Mouse (Mus musculus): ENCODE measurements at regions not wholly inside any gene's neighbourhood (a gene's known extent, or its start where the extent isn't known, plus 50 kb on each side); places are given as distances from the start of the nearest gene placed in this dataset.
A peak's percentile ranks its signal among the peaks of the same experiment; 100 is the strongest.

DNA sequence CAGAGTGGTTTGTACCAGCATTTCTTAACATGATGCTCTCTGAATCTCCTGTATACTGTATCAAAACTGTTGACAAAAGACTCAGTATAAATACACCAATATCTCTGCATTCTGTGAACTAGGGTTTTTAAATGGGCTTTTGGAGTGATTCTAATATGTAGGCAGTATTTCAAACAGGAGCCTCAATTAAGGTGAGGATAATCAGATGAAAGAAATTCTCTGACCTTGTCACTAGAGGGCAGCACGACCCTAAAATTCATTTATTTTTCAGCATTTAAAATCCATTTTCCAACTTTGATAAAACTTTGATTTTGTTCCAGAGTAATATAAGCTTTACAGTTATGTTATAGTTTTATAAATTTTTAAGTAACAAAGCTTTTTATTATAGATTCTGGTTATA lies 114.5 kb downstream of the Rfx6 start:
- no peak for DNase-seq (ENCODE audit: low spot score in 2 of 2)

DNA sequence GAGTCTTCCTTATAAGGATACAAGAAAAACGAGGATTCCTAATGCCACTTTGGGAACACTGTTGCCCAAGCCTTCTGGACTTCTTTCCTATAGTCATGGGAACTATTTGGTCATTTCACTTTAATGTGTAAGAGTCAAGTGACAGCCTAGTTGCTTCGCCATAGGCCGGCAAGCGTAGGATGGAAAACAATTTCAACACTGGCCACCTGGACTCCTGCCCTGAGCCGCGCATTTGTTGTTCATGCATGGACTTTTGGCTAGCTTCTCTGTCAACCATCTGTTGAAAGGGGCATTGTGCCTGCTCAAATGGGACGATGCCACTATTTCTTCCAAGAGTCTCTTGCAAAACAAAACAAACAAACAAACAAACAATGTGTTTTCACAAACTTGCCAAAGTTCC lies 116.3 kb downstream of the Rfx6 start:
- DNase-seq (ENCODE audit: low spot score in 2 of 2): peak; percentile 23 to 64

DNA sequence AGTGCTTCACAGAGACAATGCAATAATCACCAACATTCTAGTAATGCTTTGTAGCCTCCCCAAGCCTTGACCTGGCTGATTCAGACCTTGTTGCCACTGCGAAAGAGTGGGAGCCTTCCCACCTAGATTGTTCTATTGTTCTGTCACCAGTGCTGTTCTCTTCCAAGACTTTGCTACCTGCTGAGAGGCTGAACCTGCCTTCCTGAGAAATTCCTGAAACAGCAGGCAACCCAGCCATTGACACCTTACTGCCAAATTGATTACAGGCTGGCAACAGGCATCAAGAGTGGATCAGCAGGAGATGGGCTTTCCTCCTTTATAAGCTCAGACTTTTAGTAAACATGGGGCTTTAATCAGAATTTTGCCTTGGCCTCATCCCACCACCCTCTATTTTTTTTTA lies 139.1 kb downstream of the Rfx6 start:
- DNase-seq (ENCODE audit: low spot score in 2 of 2): no peak

DNA sequence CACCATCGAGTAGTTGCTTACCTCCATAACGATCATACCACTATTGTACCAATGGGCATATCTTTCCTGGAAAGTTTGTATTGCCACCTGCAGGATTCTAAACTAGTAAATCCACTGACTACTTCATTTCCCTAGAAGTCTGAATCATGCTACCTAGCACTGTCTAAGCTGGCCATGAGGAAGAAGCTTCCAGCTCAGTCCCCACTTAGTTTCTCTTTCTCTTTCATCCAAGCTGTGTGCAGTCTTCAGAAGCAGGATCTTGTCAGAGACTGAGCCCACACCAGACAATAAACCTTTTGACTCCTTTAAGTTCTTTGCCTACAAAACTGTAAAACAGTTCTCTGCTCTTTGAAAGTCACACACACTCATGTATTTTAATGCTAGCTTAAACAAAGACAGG lies 146.3 kb downstream of the Rfx6 start:
- no peak for DNase-seq (ENCODE audit: low spot score in 2 of 2)

DNA sequence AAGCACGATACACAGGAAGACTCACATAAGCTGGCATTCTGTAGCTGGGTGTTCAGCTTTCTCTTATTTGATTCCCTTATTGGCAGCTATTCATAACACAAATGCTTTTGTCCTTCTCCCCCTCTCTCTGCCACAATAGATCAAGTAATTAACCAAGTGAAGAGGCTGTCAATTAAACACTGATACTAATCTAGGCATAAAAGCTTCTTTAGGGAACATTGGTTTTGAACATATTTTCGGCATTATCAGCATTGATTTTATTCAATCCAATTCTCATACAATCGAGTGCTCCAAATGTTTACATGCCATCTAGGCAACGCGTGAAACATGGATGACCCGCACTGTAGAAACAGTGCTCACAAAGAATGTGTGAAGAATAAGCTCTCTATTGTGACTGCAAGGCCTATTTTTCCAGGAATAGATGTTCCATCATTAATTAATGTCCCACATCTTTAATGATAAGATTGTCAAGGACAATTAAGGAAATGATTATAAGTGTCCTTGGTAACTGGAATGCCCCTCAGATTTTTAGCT lies 148.9 kb downstream of the Rfx6 start:
- no peak for DNase-seq (ENCODE audit: low spot score in 2 of 2)

DNA sequence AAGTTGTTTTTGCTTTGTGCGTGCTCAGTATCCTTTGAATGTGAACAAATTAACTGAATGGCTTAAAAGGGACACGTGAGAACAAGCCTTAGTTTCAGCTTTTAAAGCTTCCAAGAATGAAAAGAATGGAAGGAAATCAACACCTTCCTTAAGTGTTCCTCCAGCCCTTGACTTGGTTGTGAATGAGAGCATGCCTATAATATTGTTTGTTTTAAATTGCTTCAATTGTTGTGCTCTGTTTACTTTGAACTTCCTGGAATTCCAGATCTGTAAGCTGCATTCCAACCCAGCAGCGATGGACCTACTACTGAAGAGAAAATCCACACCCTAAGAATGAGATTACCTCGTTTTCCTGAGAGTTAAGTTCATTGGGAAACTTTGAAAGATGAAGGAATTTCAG lies 154.9 kb downstream of the Rfx6 start:
- no peak for DNase-seq (ENCODE audit: low spot score in 2 of 2)

DNA sequence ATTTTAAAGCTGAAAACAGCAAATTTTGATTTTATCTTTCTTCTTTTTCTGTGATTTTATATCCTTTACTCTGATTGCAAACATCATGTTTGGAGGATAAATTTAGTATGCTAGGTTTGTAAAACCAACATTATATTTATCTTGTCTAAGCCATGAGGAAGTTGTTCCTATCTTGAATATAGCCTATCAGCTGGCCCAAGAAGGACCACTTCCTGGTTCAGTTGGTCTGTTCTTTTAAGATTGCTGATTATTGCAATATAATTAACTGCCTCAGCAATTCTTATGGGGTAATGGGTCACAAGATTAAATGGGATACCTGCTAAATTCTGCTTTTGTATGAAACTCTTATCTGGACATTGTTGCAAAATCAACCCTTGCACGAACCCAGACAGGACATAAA lies 165.5 kb downstream of the Rfx6 start:
- DNase-seq (ENCODE audit: low spot score in 2 of 2): no peak

DNA sequence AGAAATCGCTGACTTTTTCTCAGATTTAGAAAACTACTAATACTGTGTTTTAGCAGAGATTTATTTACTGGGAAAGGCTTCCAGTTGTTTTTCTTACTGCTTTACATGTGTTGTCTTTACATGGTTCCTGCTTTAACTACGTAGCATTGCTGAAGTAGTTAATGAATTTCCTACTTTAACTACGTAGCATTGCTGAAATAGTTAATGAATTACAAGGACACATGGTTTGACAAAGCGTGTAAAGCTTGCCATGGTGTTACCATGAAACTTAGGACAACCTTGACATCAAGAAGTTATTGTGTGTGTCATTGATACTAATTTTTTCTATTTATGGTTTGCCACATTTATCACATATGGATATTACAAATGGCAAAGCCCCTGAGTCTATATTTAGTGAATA lies 168.7 kb downstream of the Rfx6 start:
- DNase-seq (ENCODE audit: low spot score in 2 of 2): no peak

DNA sequence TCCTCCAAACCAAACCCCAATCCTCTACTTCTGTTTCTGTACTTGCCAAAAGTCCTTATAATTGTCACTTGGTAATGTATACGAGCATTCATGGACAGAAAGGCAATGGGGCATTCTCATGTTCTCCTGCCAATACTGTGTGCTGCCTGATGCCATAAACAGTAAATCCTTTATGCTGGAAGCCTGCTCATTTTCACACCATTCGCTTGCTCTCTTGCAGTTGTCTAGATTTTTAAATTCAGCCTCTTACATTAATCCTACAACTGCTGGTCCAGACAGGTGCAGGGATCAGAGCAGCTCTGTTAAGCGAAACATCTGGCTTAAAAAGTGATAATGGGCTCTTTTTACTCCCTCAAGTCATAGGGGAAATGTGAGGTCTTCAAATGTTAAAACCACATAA lies 152.9 kb upstream of the Vgll2 start:
- DNase-seq (ENCODE audit: low spot score in 2 of 2): no peak

DNA sequence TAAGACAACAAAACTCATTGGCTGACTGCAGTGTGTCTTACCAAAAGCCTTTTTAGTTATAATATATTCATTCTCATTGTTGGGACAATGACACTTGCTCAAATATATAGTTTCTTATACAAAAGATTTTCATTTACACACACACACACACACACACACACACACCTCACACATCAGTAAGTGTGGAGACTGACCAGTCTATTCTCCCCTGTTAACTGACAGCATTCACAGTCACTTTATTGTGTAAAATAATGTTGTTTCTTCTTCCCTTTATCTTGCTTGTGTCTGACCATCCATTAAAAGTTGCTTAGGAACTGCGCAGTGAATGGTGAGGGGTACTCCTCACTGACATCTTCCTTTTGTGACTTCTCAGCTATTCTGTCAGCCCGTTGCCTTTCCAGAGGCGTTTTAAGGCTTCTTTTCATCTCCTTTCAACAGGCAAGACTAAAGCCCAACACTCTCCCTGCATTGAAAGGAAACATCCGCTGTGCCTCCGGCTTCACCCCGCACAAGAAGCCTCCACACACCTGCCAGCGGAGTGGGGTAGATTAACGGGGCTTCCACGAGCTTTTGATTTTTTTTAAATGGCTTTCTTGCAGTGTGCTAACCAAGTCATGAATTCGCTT lies 111.1 kb upstream of the Vgll2 start:
- no peak for DNase-seq (ENCODE audit: low spot score in 2 of 2)

DNA sequence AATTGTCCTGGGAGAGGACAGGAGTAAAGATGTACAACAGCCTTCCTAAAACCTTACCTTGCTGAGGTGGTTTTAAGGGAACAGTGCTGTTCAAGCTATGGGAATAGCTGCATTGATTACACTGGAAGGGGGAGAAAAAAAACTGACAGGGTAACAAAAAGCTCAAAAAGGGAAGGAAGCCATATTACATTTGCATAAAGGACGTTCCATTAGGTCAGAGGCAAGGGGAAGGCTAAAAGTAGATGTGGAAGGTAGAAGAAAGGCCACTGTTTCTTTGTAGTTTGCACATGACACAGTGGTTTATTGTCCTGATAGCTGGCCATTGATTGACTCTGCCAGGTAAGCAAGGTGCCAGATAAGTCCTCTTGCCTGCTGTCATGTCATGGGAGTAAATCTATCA lies 110.2 kb upstream of the Vgll2 start:
- DNase-seq (ENCODE audit: low spot score in 2 of 2): no peak

DNA sequence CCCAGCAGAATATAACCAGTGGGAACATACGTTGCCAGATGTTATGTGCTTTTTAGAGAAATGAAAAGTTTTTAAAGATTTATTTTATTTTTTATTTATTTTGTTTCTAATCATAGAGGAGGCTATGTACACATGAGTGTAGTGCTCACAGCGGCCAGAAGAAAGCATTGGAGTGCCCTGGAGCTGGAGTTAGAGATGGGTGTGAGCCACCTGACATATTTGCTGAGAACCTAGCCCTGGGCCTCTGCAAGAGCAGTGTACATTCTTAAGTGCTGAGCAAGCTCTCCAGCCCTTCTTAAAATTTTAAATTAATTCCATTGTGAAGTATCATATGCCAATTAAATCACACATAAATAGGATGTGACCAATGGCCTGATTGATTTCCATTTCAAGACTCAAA lies 95.7 kb upstream of the Vgll2 start:
- DNase-seq (ENCODE audit: low spot score in 2 of 2): no peak

DNA sequence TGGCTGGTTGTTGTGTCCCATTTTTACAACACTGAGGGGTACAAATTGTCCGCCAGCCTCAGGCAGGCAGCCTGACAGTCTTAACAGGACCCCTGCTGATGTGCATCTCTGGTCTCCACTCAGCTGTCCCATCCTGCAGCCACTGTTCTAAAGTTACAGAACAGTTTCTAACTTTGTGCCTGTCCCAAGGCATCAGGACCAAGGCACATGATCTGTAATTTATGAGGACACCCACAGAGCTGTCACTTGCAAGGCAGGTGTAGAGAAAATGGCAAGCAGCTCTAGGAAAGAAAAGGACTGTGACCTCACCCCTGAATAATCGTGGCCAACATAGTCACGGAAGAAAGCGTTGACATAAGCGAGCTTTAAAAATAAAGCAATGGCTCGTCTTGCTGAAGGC lies 93.0 kb upstream of the Vgll2 start:
- DNase-seq (ENCODE audit: low spot score in 2 of 2): no peak

DNA sequence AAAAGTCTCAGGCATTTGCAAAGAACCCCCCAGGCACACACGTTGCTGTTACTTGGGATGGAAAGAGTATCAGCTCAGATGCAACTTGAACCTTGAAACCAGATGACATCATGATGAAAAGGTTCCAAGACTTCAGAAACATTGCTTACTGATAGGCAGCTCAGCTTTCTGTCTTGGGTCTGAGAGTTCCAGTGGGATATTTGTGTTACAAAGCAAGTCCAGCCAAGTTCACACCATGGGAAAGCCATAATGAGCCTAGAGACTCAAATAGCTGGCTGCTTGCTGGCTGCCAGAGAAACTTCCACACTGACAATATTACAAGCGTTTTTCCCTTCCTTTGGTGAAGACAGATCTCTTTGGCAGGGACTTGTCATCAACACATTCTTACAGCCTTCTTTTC lies 92.0 kb upstream of the Vgll2 start:
- no peak for DNase-seq (ENCODE audit: low spot score in 2 of 2)

DNA sequence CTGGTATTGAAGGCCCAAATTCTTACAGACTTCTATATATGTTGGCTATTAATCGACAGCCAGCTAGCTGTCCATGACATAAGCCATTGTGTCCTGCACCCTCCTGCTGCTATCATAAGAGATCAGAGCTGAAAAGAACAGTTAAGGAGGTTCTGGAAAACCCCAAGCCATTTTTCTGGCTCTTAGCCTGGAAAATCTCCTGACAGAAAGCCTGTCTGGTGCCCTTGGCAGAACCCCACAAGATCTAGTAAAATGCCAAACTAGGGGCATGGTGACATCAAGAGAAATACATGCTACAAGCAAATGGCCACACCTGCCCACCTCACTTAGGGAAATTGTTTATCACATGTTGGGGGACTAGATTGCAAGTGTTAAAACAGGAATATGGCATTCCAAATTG lies 91.6 kb upstream of the Vgll2 start:
- DNase-seq (ENCODE audit: low spot score in 2 of 2): no peak

DNA sequence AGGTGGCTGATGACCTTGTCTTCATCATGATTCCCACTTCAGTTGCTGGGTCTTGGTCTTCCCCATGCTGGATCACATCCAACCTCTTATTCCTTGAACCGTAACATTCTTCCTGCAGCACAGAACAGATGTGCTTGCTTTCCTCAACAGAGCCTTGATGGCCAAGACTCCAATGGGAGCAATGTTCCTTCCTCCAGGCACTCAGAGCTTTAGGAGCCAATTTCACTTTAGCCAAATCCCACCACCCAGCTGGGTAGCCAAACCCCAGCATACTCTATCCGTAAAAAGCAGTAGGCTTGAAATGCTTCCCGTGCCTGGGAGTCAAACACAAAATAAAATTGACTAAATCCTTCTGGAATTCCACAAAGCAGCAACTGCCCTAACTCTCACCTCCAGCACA lies 86.8 kb upstream of the Vgll2 start:
- DNase-seq (ENCODE audit: low spot score in 2 of 2): no peak

DNA sequence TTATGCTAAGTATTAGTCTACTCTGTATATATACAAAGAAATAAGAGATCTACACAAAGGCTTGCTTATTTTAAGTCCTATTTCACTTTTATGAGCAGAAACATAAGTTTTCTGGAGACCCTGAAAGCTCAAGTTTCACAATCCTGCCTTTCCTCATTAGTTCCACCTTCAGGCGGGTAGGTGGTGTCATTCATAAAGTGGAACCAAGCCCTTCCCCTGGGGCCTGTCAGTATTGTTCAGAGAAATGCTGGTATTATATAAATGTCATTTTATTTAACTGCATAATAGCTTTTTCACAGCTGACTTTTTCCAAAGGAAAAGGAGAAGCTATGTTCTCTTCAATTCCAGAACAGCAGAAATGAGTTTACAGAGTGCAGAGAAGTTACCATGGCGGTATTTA lies 81.1 kb upstream of the Vgll2 start:
- DNase-seq (ENCODE audit: low spot score in 2 of 2): no peak

DNA sequence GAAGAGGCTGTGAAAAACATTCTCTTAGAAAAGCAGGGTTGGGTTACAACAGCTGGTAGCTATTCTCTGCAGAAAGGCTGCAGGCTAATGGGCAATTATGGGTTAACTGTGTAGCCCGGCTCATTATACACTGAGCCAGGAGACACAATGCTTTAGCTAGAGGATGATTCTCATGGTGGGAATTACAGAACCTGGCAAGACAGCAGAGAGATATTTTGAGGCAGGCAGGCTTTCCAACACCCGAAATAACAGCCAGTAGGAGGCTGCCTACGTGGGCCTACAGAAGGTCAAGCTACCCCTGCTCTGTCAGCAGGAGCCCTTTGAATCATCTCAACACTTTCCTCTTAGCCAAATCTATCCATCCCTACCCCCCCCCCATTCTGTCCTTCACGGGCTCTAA lies 76.6 kb upstream of the Vgll2 start:
- no peak for DNase-seq (ENCODE audit: low spot score in 2 of 2)

DNA sequence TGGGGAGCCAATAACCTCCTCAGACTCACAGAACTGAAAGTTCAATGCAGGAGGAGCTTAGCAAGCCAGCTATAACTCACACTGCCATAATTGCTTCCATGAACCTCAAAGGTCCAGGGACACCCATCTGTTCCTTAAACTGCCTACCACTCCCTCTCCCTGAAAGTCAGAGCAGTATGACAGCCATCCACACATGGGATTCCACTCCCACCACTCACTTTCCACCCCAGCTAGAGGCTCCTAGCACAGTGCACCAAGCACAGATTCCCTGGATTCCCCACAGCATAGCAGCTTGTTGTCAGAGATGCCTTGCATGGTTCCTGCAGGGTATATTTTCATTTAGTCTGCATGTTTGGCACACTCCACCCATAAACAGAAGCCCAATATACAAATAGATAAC lies 76.1 kb upstream of the Vgll2 start:
- no peak for DNase-seq (ENCODE audit: low spot score in 2 of 2)

DNA sequence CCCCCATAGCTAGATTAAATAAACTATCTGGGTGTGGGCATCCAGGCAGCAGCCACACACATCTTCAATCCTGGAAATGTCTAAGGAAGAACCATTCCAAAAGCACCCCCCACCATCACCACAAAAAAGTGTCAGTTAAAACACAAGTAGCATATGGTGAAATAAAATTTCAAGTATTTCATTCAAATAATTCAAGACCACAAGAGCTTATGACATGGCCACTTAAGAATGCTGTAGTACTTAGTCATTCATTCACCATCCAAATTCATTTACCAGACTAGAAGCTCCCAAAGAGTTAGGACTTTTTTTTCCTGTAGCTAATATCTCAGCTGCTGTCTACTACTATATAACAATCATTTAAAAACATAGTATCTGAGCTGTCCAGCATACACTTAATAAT lies 75.4 kb upstream of the Vgll2 start:
- no peak for DNase-seq (ENCODE audit: low spot score in 2 of 2)

DNA sequence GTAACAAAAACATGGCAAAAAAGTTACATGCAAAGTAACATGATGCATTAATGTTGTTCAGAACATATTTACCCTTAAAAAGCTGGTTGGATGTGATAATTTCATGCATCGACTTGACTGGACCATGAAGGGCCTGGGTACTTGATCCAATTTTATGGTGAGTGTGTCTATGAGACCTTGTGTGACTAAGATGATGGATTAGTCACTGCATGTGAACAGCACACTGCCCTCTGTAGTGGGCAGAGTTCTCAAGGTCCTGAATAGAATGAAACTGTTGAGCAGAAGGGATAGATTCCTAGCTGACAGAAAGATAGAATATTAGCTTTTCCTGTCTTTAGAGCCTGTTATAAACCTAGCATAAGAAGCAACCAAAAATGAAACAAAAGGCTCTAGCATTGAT lies 72.3 kb upstream of the Vgll2 start:
- DNase-seq (ENCODE audit: low spot score in 2 of 2): no peak

DNA sequence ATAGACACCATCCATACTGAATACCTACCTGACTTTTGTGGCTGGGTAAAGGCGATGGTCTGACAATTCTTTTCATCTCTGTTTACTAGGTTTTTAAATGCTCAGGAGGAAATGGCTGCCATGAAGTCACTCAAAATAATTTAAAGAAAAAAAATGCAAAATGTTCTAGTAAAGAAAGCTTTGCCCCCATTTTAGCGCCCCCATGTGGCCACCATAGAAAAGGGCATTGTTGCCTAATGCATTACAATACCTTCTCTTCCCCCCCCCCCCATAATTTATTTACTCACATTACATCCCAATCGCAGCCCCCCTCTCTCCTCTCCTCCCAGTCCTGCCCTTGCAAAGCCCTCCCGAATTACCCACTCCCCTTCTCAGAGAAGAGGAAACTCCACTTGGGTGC lies 70.3 kb upstream of the Vgll2 start:
- no peak for DNase-seq (ENCODE audit: low spot score in 2 of 2)

DNA sequence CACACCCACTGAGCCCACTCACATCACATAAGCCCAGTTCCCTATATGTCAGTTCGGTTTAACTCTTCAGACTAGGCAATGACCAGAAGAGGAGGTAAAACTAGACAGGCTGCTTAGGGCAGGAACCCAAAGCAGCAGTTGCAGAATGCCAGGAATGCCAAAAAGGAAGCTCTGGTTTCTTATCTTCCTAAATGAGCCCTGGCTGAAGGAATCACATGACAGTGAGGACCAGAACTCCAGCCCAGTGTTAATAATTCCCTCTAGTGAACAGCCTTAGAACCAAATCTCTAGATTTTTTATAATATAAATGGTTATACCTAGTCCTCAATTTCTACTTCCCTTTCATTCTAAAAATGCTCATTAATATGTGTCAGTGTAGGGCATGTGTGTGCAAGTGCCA lies 65.8 kb upstream of the Vgll2 start:
- DNase-seq (ENCODE audit: low spot score in 2 of 2): no peak

DNA sequence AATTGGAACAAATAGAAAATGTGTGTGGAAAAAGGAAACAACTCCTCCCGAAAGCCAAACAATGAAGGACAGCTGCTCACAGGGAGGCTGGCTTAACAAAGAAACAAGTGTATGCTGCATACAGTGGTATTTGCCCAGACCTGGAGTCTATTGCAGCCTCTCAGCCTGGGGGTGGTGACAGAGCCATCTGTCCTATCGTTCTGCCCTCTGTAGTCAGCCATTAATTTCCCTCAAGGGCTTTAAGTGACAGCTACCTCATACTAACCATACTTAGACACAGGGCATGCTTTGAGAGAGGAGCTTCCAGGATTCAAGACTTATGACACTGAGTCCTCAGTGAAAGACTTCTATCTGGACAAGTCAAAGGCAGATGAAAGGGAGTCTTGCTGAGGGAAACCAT lies 60.8 kb upstream of the Vgll2 start:
- no peak for DNase-seq (ENCODE audit: low spot score in 2 of 2)
